Mouse (Mus musculus): Measurements from ENCODE around the gene Epb41l2.

Gene Epb41l2

DNA sequence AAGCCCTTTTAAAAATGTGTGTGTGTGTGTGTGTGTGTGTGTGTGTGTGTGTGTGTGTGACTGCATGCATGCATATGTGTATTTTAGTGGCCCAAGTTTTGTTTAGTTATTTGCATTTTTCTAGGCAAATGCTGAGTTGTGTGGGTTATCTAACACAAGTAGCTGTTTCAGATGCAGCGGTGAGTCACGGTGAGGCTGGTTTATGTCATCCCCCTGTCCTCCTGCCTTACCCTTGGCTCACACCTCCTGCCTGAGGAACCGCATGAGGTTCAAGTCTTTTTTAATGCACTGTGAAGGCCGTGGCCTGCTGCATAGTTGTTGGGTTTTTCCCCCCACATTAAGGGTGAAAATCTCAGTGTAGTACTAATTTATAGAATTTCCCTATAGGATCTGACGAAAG, 73.3 kb downstream of the Epb41l2 start:
- peak; percentile 59 to 75 for DNase-seq (ENCODE audit: inconsistent age in 2 of 2, low spot score in 1 of 2)

DNA sequence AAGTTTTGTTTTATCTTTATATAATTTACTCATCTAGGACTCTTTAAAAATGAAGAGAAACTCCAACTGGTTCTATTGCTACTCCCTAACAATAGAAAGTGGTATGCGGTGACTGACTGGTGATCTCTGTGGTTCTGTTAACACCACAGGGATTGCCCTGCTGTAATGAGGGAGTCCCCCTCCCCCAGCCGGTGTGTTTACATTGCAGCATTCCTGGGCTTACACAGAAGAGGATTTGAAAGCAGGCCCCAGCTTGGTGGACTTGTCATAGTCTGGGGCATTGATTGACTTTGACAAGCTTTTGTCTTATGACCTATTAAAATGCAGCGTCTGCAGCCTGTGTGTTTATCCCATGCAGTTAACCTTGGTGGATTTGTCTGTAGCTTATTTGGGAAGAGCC, 73.9 kb downstream of the Epb41l2 start:
- DNase-seq (ENCODE audit: inconsistent age in 2 of 2, low spot score in 1 of 2), result no peak

DNA sequence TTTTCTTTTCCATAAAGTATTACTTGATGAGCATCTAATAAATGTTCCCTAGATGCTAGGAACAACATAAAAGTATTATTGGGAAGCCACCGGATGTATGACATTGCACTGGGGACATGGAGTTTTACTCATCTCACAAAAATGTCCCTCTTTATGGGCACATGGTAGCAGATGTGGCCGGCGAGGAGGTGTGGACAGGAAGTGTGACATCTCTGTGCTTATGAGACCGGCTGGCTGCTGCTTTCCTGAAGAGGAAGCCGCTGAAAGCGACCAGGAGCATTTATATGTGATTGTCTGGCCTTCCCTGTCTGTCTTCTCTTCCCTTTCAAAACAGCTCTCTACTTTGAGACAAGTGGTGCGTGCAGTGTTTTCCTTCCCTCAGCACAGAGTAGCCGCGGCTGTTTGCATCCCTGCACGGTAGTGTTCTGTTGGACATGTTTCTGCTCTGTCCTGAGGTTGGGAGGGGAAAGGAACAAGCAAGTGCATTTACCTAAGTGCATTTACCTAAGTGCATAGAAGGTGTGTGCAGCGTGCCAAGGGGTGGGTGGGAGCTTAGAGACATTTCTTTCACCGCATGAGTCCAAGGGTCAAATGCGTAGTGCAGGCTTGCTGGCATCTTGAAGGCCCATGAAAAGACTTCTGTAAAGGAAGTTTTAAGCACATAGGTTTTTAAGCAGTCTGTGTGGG, 74.9 kb downstream of the Epb41l2 start:
- peak in 1 of 2 experiments; percentile 59 for DNase-seq (ENCODE audit: inconsistent age in 2 of 2, low spot score in 1 of 2)

DNA sequence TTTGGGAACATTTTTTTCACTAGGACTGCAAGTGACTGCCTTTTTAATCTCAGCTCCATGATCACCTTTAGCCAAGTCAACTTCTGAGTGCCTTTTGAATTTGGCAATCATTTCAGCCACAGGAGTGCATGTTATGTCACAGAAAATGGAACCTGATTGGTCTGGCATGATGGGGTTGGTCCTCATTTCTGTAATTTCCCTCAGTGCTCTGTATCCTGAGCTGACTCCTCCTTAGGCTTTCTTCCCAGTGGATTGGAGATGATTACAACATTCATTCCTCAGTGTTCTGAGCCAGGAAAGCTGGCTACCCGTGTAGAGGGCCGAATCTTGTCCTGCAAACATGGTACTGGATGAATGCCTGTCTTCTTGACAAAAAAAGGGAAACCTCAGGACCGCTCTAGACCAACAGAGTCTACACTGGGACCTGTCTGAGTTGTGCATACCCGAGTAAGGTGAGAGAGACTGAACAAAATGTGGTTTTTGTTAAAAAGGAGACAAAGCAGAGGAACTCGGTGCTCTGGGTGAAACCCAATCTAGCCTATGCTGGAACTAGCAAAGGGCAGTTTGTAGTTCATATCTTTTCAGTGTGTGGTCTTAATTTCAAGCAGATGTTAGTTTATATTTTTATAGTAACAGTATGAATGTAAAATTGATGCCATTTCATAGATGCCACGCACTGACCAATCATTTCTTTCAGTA, 77.3 kb downstream of the Epb41l2 start:
- DNase-seq (ENCODE audit: inconsistent age in 2 of 2, low spot score in 1 of 2), result peak in 1 of 2 experiments; percentile 50

DNA sequence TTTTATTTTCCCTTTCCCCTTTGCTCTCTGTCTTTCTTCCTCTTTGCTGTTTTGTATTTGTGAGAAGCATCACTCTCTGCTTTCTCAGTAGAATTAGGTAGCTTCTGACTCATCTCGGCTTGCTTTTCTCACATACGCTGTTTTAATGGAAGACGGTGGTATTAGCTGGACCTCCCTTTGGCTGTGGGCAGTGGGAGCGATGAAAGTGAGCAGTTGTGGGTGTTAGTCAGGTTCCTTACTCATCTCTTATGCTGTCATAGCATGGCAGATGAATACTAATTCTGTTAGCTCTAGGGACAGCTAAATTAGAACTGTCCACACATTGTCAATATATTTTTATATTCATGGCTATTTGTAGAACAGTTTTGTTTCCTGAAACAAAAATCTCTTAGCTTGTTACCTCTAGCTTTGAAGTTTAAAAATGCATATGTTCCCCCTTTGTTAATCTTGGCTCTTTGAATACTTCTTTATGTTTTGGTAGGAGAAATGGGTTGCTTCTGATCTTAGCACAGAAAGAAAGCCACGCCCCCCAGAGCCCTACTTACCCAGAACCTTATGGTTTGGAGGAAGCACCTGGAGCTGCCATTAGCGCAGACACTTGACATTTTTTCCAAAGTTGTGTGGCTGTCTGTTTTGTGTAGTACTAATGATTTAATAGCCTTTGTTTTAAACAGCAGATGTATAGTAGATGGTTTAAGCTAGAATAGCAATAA, 78.1 kb downstream of the Epb41l2 start:
- DNase-seq (ENCODE audit: inconsistent age in 2 of 2, low spot score in 1 of 2), result no peak

DNA sequence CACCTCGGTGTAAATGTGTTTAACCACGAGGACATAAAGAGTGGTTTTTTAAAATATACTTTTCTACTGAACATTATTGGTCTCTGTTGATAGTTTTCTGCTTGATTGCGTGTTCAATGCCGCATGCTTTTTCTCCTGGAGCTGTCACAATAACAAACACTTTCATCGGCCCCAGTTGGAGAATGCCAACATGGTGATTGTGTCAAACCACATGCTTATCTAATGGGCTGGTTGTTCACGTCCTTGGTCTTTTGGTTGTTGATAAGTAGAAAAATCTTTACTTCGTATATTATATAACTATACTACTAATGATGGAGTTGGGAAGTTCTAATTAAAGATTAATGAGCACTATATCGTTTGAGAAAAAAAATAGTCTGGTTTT, 78.7 kb downstream of the Epb41l2 start:
- no peak for DNase-seq (ENCODE audit: inconsistent age in 2 of 2, low spot score in 1 of 2)

DNA sequence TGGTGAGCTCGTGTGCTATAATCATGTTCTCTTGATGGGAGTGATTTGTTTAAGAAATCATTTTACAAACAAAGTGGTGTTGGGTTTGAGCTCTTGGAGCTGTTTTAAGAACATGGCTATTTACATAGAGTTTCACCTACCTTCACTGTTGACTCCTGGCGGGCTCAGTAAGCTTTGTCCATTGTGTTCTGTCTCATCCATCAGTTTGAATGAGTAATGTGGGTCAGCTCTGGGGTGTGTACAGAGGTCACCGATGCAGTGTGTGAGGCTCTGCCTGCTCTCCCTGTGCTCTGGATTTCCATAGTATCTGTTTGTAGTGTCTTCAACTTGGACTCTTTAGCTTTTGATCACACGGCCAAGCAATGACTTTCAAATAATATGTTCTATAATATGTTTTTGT, 79.6 kb downstream of the Epb41l2 start:
- peak in 1 of 2 experiments; percentile 54 for DNase-seq (ENCODE audit: inconsistent age in 2 of 2, low spot score in 1 of 2)

DNA sequence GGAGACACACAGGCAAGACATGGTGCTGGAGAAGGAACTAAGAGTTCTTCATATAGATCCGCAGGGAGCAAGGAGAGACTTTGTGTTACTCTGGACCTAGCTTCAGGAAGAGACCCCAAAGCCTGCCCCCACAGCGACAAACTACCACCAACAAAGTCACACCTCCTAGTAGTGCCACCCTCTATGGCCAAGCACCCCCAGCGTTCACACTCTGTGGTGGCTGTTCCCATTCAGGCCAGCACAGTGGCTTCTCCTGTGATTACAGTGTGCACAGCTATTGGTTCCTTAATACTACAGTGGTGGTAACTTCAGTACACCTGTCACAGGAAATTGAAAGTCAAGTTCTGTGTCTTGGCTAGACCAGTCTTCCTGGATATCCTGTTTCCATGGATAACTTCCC, 80.3 kb downstream of the Epb41l2 start:
- no peak for DNase-seq (ENCODE audit: inconsistent age in 2 of 2, low spot score in 1 of 2)

DNA sequence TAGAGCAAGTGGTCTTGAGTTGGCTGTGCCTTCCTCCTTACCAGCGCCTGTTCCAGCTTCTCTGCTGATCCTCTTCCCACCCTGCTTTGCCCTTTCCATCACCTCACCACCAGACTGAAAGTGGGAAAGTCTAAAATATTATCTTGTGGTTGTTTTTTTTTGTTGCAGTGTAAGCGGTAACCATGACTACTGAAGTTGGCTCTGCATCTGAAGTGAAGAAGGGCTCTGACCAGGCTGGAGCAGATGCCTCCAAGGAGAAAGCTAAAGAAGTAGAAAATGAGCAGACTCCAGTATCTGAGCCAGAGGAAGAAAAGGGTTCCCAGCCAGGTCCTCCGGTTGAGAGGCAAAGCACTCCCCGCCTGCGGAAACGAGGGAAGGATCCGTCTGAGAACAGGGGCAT, 81.8 kb downstream of the Epb41l2 start:
- no peak for DNase-seq (ENCODE audit: inconsistent age in 2 of 2, low spot score in 1 of 2)

DNA sequence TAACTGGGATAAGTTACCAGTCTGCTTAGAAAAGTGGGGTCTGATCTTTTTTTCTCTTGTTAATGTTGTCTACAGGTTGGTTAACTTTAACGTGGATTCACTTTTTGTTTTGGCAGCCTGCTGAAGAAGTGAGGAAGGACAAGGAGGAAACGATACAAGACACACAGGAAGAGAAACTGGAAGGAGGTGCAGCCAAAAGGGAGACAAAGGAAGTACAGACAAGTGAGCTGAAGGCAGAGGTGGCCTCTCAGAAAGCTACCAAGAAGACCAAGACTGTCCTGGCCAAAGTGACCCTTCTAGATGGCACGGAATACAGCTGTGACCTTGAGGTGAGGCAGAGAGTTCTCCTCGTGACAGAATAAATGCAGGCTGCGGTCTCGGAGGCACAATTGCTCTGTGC, 84.0 kb downstream of the Epb41l2 start:
- DNase-seq (ENCODE audit: inconsistent age in 2 of 2, low spot score in 1 of 2), result peak in 1 of 2 experiments; percentile 20

DNA sequence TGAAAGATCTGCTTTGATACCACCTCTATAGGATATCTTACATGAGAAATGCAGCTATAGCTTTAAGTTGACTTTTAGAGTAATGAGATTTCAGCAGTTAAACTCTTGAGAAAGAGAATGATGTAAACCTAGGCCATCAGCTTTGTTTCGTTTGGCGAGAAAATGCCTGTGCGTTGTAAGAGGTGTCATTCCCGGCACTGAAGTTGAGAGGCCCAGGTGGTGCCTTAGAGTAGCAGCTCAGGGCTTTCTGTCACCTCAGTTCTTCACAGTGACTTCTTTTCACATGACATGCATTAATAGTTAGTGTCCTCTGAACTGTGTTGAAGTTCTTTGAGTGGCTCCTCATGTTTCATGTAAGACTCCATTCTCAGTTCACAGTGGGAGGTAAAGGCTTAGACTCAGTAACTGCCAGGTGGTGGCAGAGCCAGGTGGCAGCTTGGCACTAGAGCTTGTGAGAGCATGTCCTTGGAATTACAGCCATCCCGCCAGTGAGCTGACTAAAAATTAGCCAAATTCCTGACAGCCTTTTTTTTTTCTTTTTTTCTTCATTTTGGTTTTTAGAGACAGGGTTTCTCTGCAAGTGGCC, 84.7 kb downstream of the Epb41l2 start:
- no peak for DNase-seq (ENCODE audit: inconsistent age in 2 of 2, low spot score in 1 of 2)

DNA sequence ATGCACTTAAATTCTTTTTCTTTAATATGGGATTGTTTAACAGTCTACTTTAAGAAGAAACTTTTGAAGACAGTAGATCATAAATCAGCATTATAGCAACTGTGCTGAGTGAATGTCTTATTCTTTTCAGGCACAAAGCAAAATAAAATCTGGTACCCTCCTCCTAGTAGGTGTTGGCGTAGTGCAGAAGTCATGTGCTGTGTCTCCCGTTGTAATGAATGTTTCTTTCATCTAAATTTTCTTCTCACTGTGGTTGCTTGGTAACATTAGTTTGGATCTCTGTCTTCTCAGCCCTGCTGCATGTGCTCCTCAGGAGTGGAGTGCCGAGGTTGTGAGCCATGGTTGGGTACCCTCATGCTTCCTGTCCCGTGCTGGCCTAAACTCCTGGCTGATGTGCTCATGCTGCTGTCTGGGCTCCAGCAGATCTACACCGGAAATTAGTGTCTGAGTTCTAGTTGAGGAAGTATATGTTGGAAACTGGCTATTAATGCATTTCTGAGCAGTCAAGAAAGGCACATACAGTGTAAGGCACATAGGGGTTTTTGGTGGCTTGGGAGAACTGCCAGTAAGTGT, 87.4 kb downstream of the Epb41l2 start:
- DNase-seq (ENCODE audit: inconsistent age in 2 of 2, low spot score in 1 of 2), result peak in 1 of 2 experiments; percentile 35

DNA sequence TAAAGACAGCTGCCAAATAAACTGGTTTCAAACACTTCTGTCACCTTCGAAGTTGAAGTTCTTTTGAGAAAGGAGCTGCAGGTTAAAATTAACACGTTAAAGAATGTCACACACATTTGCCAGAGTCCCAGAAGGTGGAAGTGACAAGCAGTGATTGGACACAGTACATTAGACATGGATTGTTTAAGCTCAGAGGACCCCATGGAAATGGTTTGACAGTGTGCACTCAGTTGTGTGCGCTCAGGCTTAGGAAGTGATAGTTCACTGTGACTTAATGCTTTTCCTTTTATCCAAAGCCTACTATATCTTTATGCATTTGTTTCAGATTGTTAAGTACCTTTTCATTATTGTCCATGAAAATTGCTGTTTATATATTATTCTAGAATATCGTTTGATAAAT, 89.1 kb downstream of the Epb41l2 start:
- DNase-seq (ENCODE audit: inconsistent age in 2 of 2, low spot score in 1 of 2), result peak in 1 of 2 experiments; percentile 18

DNA sequence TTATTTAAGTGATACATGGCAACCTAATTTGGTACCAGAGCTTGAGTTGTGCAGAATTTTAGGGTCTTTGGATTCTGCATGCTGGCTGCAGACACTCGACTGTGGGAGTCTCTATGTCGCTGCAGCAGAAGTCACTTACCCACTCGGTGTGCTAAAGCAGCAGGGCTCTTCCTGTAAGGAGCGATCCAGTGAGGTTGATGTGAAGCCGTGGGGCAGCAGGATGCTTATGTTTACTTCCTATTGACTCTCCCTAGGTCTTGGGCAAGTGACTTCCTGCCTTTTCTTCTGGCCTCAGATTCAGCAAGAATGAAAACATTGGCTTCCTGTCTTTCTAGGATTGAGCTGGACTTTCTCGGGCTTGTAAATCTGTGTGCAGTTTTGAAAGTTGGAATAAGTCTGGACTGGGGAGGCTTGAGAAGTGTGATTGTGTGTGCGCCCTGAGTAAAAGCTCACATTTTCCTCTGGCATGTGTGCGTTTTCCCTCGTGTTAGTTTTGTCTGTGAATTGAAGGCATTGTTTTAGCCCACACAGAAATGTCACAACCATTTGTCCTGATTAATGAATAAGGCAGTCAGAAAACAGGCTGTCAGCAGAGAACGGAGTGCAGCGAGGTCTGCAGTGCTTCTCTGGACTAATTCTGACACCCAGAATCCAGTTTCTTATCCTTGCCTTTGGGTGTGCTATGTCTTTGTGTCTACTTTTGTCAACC, 89.9 kb downstream of the Epb41l2 start:
- DNase-seq (ENCODE audit: inconsistent age in 2 of 2, low spot score in 1 of 2), result peak in 1 of 2 experiments; percentile 54

DNA sequence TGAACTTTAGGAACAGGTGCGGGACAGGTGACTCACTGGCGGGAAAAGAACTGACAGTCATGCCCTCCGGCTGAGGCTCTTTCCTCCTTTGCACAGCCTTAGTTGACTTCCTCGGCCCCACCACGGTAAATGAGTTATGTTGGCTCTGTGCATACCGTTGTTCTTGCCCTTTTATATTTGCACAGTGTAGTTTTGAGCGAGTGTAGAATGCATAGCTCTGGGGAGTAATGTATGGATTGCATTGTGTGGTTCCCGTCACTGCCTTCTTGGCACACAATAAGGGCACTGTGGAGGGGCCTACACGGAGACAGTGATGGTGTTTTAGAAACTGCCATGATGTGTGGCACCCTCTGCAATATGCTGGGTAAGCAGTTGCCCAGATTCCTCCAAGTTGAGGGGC, 93.6 kb downstream of the Epb41l2 start:
- no peak for DNase-seq (ENCODE audit: inconsistent age in 2 of 2, low spot score in 1 of 2)

DNA sequence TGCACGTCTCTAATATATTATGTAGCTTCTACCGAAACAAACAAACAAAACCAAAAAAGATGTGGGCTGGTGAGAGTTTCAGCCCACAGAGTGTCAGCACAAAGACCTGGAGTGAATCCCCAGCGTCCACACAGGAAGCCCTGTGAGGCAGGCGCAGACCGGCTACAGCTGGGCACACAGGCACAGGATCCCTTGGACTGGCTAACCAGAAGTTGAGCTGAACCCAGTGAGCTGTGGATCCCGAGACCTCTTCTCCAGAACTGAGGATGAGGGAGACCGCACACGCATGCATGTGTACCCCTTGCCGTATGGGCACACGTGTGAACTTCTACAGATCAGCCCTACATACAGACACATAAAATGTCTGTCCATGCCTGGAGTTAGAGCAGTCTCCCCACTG, 94.2 kb downstream of the Epb41l2 start:
- no peak for DNase-seq (ENCODE audit: inconsistent age in 2 of 2, low spot score in 1 of 2)

DNA sequence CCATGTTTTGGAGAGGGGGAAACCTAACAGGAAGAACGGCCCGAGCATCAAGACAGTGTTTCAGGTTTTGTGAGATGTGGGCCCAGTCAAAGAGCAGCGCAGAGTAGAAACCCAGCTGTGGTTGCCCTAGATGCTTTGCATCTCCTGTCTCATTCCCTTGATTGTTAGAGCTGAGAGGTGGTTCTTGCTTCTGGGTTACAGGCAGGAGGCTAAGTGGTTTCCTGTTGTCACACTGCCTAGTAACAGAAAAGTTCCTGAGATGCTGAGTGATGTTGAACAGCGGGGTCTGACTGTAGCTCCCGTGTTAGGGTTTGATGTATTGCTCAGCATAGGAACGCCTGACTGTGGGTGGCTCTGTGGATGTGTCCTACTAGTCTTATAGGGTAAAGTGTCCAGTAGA, 97.5 kb downstream of the Epb41l2 start:
- DNase-seq (ENCODE audit: inconsistent age in 2 of 2, low spot score in 1 of 2), result no peak

DNA sequence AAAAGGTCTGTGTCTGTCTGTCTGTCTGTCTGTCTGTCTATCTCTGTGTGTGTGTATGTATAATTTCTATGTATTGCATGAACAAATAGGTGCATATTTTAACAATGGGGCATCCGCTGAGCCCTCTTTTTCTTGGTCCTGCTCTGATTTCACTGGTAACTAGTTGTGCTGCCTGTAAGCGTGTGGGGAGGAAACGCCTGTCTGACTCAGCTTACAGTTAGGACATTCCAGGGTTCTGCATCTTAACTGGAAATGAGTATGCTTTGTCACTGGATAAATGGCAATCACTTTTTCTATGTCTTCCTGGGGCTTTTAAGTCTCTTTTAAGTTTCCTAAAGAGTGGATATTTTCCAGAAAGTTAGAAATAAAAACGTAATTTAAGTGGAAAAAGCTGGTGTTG, 98.4 kb downstream of the Epb41l2 start:
- no peak for DNase-seq (ENCODE audit: inconsistent age in 2 of 2, low spot score in 1 of 2)

DNA sequence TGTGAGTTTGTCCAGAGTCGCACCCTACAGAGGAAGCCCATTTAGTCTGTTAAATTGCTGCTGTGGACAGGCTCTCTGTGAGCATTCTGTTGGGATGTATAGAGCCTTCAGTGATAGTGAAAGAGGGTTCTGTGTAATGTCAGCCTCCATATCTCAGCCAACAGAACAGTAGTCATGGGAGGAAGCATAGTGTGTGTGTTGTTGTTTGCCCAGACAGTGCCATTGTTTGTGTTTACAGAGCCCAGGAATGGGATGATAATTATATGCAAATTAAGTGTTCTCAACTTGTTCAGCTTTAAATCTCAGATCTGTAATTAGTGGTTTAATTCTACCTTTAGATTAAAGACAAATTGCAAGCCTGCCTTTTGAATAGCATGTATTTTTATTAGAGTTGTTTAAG, 102.2 kb downstream of the Epb41l2 start:
- no peak for DNase-seq (ENCODE audit: inconsistent age in 2 of 2, low spot score in 1 of 2)

DNA sequence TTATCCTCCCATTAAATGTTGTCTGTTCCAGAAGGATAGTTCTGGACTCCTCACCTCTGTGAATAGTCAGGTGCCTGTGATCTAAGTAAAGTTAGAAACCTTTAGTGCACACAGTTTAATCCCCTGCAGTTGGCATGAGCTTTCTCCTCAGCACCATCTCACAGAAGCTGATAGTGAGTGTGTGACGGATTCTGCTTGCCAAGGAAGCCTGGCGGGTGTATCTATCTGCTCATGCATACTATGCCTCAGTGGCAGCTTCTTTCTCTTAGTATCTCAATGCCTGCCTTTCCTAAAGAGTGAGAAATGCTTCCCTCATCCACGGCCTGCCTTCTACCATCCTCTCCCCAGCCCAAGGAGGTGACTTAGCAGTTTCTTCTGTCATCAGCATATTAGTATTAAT, 103.1 kb downstream of the Epb41l2 start:
- DNase-seq (ENCODE audit: inconsistent age in 2 of 2, low spot score in 1 of 2), result no peak

DNA sequence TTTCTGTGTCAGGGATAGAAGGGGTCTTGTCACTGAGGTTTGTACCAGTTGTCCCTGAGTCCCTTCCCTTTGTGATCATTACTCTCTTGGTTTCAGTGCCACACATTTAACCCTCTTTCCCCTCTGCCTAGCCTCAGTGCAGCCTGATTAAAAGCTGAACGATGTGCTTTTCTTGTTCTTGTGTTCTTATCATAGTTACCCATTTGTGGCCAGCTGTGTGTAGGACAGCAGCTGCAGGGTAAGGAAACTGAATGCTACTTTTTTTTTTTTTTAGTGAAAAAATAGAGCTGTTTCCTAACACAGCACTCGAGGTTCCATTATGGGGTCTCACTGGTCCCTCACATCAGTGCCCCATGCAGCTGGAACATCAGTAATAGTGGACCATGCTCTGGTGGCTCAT, 106.9 kb downstream of the Epb41l2 start:
- DNase-seq (ENCODE audit: inconsistent age in 2 of 2, low spot score in 1 of 2), result no peak

Data from adrenal gland, adult (tissue).